Mouse (Mus musculus): ENCODE data around the gene Slc5a1.

Gene Slc5a1

GRCm38 (mm10) chr5:33125318-33125717 is 21.3 kb downstream of the Slc5a1 start:
- no peak for TF ChIP-seq GATA4 (IDR thresholded peaks at IDR 0.05; ENCODE audit: insufficient replicate concordance, low read length)

DNA sequence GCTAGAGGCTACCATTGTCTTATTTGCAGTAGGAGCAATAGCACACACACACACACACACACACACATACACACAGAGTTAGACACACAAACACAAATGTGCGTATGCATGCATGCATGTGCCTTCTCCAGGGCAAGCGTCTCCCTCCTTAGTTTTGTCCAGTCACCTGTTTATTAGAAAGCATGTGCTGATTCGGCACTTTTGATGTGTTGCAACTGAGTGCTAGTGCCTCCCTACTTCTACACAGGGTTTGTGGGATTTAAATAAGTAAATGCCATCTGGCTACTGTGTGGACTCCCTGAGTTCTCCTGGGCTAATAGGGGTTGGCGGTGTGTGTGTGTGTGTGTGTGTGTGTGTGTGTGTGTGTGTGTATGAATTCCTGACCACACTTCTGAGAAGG is 30.1 kb downstream of the Slc5a1 start:
- TF ChIP-seq GATA4 (IDR thresholded peaks at IDR 0.05; ENCODE audit: insufficient replicate concordance, low read length), result no peak

GRCm38 (mm10) chr5:33135611-33136010 is 31.6 kb downstream of the Slc5a1 start:
- TF ChIP-seq GATA4 (IDR thresholded peaks at IDR 0.05; ENCODE audit: insufficient replicate concordance, low read length), result no peak

DNA sequence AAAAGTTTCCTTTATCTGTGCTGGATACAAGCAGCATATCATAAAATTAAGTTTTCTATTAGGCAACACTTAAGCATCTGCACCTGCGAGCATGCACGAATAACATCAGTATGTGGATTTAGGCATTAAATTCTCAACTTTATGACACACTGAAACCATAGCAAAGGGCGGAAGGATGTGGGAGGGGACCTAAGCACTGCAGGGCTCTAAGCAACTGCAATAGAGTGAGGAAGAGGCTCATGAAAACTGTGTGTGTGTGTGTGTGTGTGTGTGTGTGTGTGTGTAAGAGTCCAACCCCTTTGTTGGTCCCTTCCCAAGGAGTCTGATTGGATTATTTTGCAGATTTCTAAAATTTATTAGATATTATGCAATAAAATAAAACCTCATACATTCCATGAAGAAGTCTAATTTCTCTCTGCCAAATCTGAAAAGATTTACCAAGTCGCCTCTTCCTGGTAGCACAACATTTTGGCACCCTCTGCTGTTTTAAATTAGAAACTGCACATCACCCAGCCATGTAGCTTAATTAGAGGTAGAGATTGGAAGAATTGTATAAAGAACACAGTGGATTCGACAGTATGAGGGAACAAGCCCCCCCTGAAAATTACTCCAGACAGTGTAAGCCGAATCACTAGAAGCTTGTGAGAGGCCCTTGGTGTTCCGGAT is 38.9 kb downstream of the Slc5a1 start:
- no peak for TF ChIP-seq GATA4 (IDR thresholded peaks at IDR 0.05; ENCODE audit: insufficient replicate concordance, low read length)

GRCm38 (mm10) chr5:33144025-33144424 is 40.0 kb downstream of the Slc5a1 start:
- no peak for TF ChIP-seq GATA4 (IDR thresholded peaks at IDR 0.05; ENCODE audit: insufficient replicate concordance, low read length)

DNA sequence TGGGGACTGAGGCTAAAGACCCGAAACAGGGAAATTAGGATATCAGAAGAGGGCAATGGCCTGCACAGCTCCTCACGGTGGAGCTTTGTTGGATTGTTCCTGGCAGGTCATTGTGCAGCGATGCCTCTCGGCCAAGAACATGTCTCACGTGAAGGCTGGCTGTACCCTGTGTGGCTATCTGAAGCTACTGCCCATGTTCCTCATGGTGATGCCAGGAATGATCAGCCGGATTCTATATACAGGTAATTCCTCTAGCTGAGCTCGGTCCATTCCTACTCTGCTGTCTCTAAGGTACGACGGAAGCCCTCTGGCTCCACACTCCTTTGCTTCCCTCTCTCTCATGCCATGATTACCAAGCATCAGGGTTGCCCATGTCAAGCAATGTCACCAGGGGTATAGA is 42.8 kb downstream of the Slc5a1 start:
- no peak for TF ChIP-seq GATA4 (IDR thresholded peaks at IDR 0.05; ENCODE audit: insufficient replicate concordance, low read length)

- peak; percentile 54; the same call in 1 of the 2 replicates for TF ChIP-seq GATA4 (IDR thresholded peaks at IDR 0.05; ENCODE audit: insufficient replicate concordance, low read length)
These were observed 43.7 kb downstream of the Slc5a1 start for GRCm38 (mm10) chr5:33147691-33148090.

DNA sequence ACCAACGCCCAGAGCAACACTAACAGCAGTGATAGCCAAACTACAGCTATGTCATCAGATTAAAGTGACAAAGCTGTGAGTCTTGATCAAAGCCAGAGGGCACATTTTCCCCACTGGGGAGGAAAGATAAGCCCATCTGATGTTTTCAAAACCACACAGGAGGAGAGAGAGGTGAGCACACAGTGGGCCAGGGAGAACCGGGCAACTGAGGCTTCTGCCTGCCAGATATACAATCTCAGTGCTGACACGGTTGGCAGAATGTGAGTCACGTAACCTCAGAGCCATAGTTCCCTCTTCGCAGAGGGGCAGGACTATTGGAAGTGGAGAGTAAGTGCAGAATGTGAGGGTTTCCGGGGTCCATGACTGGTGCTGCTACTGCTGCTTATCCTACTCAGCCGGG is 89.5 kb downstream of the Slc5a1 start:
- no peak for TF ChIP-seq GATA4 (IDR thresholded peaks at IDR 0.05; ENCODE audit: insufficient replicate concordance, low read length)

DNA sequence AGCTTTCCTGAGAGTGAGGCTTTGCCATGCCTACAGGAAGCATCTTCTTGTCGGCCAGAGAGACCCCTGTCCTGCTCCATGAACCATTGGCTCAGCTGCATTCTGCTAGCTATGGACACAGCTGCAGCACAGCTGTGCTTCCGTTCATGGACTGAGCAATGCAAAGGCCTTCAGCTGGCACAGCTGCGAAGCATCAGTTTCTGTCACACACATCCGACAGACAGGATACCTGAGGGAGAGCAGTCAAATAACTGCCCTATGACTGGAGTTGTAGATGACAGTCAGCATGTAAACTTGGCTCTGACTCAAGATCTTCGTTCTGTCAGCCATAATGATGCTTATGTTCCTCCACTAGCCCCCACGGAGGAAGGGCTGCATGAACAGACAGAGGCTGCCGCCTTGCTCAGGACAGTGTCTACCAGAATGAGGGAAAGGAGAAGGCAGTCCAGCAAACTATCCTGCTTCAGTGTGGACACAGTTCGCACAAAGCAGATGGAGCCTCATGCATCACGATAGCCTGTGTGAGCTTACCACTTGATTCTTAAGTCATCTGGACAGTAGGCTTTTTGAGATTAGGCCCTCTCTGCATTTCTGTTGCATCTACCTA is 91.3 kb downstream of the Slc5a1 start:
- TF ChIP-seq GATA4 (IDR thresholded peaks at IDR 0.05; ENCODE audit: insufficient replicate concordance, low read length), result no peak

DNA sequence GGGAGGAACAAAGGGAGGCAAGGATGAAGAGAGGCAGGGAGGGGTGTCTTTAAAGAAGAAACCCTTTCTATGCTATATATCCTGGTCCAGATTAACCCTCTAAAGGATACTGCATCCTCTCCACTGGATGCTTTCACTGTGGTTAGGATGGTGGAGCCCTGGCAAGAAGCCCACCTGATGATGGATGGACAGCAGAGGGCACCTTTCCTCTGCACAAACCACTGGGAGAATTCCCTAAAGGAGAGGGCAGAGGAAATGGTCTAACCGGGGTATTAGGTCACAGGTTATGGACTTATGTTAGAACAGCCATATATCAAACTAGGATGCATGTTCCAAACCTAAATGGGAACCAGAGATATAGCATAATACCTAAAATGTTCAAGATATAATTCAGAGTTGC is 96.1 kb downstream of the Slc5a1 start:
- no peak for TF ChIP-seq GATA4 (IDR thresholded peaks at IDR 0.05; ENCODE audit: insufficient replicate concordance, low read length)

DNA sequence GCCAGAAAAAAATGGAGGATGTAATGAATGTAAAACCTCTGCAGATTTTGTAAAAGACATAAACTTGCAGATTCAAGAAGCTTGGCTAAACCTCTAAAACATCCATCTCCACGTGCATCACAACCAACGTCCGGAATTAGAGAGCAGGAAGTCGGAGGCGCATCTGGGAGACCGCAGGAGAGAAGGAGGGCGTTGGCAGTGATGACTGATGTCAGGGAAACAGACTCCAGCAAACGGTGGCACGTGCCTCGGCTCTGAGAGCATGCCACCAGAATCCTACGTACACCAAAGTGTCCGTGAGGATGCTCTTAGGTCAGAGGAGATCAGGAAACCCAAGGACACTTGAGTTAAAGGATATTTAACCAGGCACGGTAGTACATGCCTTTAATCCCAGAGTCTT is 97.7 kb downstream of the Slc5a1 start:
- TF ChIP-seq GATA4 (IDR thresholded peaks at IDR 0.05; ENCODE audit: insufficient replicate concordance, low read length), result no peak

DNA sequence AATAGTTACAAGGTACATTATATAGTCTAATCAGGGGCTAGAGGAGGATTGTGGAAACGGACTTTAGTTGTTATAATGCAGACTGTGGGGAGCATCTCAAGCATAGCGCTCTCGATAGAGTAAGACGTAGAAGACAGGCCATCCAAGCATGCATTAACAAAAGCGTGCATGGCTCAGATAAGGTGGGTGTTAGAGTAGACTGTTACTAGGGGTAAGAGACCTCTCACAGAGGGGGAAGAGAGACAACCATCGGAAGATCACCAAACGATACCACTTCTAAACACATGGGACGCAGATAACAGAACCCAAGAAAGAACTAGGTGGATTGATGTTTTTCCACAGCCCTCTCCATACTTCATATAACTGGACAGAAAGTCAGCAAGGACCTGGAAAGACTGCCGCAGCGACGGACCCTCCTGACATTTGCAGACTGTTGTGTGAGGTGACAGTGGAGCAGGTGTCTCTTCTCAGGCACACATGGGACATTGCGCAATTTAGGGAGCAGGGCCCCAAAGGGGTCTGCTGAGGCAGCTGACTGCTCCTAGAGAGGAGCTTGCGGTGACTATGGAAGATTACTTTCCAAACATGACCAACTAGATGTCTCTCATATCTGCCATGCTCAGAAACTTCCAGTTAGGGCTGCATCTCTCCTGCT is 98.6 kb downstream of the Slc5a1 start:
- TF ChIP-seq GATA4 (IDR thresholded peaks at IDR 0.05; ENCODE audit: insufficient replicate concordance, low read length), result no peak

DNA sequence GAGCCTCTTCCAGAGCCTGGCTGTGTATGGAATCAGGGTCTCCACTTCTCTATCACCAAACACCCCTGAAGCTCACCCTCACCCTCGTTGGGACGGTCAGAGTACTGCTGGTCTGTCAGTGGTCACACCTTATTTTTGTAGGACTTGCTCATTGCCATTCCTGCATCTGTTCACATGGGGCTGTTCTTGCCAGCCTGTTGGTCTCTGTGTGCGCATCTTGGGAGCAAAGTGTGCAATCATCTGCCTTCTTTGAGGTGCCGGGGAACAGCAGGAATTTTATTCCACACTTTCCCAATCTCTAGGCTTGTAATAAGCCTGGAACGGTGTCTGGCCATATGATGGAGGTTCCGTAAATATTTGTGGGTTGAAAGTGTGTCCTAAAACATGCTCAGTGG is 99.1 kb downstream of the Slc5a1 start:
- no peak for TF ChIP-seq GATA4 (IDR thresholded peaks at IDR 0.05; ENCODE audit: insufficient replicate concordance, low read length)

DNA sequence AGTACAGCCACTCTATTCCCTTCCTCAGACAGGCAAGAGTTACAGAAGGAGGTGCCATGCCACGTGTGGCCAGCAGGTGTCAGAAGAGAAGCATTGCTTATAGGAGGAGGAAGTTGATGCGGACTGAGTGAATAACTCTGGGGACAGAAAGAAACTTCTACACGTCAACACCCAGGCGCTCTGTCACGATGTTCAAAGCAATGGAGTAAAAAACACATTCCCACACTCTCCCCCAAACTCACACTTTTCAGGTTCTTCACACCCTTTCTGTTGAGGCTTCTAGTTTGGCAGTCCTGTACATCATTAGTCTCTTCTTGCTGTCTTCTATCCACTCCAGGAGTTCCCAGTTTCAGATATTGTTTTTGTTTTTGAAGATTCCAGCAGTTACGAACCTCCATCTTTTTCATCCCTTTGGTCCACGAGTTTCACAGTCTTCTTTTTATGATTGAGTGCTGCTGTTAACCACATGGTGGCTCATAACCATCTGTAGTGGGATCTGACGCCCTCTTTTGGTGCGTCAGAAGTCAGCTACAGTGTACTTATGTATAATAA is 99.7 kb downstream of the Slc5a1 start:
- TF ChIP-seq GATA4 (IDR thresholded peaks at IDR 0.05; ENCODE audit: insufficient replicate concordance, low read length), result no peak

GRCm38 (mm10) chr5:33204284-33204683 is 100.3 kb downstream of the Slc5a1 start:
- no peak for TF ChIP-seq GATA4 (IDR thresholded peaks at IDR 0.05; ENCODE audit: insufficient replicate concordance, low read length)

DNA sequence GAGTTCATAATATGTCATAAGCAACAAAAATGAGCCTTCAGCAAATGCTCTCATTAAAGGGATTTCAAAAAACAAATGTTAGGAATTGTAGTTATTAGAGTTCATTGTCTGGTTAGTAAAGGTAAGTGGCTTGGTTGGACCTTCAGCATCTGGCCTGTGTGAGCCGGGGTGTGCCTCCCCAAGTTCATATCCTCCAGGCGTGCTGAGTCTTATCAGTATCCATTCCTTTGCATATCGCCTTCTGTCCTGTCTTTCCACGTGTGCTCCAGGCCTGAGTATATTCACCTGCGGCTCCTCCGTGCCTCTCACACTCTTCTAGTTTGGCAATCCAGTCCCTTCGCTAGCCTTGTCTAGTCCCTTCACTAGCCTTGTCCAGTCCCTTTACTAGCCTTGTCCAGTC is 102.3 kb downstream of the Slc5a1 start:
- TF ChIP-seq GATA4 (IDR thresholded peaks at IDR 0.05; ENCODE audit: insufficient replicate concordance, low read length), result no peak
